Mouse (Mus musculus) cerebellum, adult 2 months (tissue): ENCODE measurements around the gene Use1.

ENCODE experiments used
- CTCF ChIP-seq: fragments of 200-500 bp; IDR thresholded peaks from 2 replicates; pipeline ENCODE4 v1.5.1; 2011; ENCODE audit warnings: low read depth, mild to moderate bottlenecking, control low read depth, low read length, moderate library complexity, borderline replicate concordance; ENCODE audit not compliant: insufficient read depth
- POLR2A ChIP-seq: fragments of 200-500 bp; IDR thresholded peaks from 2 replicates; pipeline ENCODE4 v1.6.1; 2011; ENCODE audit warnings: low read length, control low read depth, borderline replicate concordance; ENCODE audit not compliant: insufficient read depth

DNA sequence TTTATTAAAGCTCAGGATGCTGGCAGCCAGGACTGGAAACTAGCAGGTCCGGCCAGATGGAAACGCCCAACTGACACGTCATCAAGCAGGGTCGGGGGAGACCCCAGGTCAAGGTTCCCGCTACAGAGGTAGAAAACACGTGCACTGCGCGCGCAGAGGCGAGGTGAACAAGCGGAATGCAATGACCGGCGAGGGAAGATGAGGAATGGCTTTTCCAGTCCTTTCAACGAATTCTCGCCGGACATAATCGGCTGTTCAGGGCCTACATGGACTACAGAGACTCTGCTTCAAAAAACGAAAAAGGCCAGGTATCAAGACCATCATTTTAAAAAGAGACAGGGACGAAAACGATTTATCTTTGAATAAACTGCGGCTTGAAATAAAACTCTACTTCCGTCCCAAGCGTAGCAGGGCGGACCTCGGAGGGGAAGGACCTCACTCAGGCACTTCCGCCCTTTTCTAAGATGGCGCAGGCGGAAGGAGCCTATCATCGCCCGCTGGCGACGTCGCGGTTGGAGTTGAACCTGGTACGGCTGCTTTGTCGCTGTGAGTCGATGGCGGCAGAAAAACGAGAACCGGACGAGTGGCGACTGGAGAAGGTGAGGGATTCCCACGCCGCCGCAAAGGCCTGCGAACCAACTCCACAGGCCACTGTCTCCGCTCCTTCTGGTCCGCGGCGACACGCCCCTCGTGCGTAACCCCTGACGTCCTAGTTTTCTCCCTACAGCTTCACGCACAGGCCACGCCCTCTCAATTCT is at the start of gene Use1:
- TF ChIP-seq CTCF (no peak), POLR2A (peak; percentile 73; the same call in 1 of the 2 replicates)
